Mouse (Mus musculus): Measurements from ENCODE around the gene Pnmal2.

DNA sequence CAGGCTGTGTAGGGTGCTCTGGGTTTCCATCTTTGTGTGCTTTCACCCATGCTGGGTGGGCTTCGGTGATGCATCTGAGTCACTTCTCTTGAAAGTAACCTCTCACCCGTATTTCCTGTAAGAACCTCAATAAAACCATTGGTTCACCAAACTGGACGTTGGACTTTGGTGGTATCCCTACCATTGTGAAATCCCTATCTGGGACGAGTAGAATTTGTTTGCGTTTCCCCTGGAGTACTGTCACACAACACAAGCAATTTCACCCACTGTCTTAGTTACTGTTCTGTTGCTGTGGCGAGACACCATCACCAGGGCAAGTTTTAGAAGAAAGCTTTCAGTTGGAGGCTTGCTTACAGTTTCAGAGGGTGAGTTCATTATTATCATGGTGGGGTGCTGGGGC lies 23.9 kb downstream of the Pnmal2 start:
- TF ChIP-seq CTCF (IDR thresholded peaks at IDR 0.05; ENCODE audit: insufficient read depth, low read depth, low read length) = no peak
- no peak for TF ChIP-seq POLR2A (IDR thresholded peaks at IDR 0.05; ENCODE audit: insufficient read depth, low read depth, low read length)
